Mouse (Mus musculus) kidney, embryonic 16.5 days (tissue): ENCODE data around the gene Galnt5. TPM values are rescaled to one million over a fixed set of nuclear protein-coding genes. Genes with fewer than 3 reads are reported as not detected.

ENCODE experiments used
- polyA plus RNA-seq: library from polyadenylated mRNA; unstranded; fragments of >200 nt; fragmentation: Nextera tagmentation; extraction: Ambion mirVana; gene quantifications from 2 replicates; pipeline ENCODE4 v1.2.1, GENCODE M21; 2015

The Galnt5 gene
- polyA plus RNA-seq, 1 experiment from 2014 or later, result 1.3 TPM

Other genes starting within 250 kb of the Galnt5 start
- gene Ermn, start 55.0 kb downstream of the Galnt5 start, polyA plus RNA-seq, result not detected in 2 replicates
- gene Cytip, start 197.6 kb downstream of the Galnt5 start, polyA plus RNA-seq, result 1.4 and 1.5 TPM in 2 replicates